Mouse (Mus musculus): Measurements from ENCODE around the gene Gtf3a.

DNA sequence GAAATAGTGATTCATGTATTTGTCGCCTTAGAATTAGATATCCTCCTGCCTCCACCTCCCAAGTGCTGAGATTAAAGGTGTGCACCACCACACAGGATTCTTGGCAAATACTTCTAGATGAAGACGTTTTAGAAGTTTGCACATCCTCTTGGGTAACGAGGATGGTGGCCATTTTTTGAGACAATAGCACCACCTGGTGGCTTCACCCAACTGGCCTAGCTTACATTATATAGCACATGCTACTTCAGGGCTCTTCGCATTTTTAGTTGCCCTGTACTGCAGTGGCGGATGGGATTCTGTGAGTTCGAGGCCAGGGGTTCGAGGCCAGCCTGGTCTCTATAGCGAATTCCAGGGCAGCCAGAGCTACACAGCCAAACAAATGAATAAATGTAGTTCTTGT is 44.1 kb upstream of the Gtf3a start:
- TF ChIP-seq EP300 (IDR thresholded peaks at IDR 0.05; ENCODE audit: low read depth) (no peak), CTCF (IDR thresholded peaks at IDR 0.05; ENCODE audit: low read depth) (peak; percentile 90)
